Mouse (Mus musculus): ENCODE data around the gene Cybc1.

Gene Cybc1

GRCm38 (mm10) chr11:121229018-121229439 lies at the start of gene Cybc1:
Cybc1 (minus strand) TSS chr11:121229322.
- peak; percentile 62 for DNase-seq

GRCm38 (mm10) chr11:121278011-121278410 lies 48.9 kb upstream of the Cybc1 start:
- no peak for DNase-seq

- no peak for DNase-seq
These were observed 48.4 kb upstream of the Cybc1 start for GRCm38 (mm10) chr11:121277516-121277915.

GRCm38 (mm10) chr11:121261074-121261473 lies 32.0 kb upstream of the Cybc1 start:
- DNase-seq: no peak

GRCm38 (mm10) chr11:121260211-121260906 lies 31.2 kb upstream of the Cybc1 start:
- peak; percentile 50 for DNase-seq

- peak; percentile 92 for DNase-seq
These were observed 30.3 kb upstream of the Cybc1 start, which contains the start of gene Foxk2 for GRCm38 (mm10) chr11:121259160-121260100. Foxk2 (plus strand) TSS chr11:121259990.

GRCm38 (mm10) chr11:121250196-121250595 lies 21.1 kb upstream of the Cybc1 start:
- no peak for DNase-seq

GRCm38 (mm10) chr11:121239669-121240068 lies 10.5 kb upstream of the Cybc1 start:
- DNase-seq: no peak

GRCm38 (mm10) chr11:121237345-121238128 lies 8.4 kb upstream of the Cybc1 start:
- DNase-seq: no peak

GRCm38 (mm10) chr11:121236564-121237344 lies 7.6 kb upstream of the Cybc1 start, which contains the start of gene Narf:
Narf (plus strand) TSS chr11:121237253.
- peak; percentile 99 for DNase-seq

GRCm38 (mm10) chr11:121235475-121236238 lies 6.5 kb upstream of the Cybc1 start:
- DNase-seq: peak; percentile 32

GRCm38 (mm10) chr11:121232706-121233105 lies 3.6 kb upstream of the Cybc1 start:
- DNase-seq: no peak

- no peak for DNase-seq
These were observed 2.6 kb upstream of the Cybc1 start for GRCm38 (mm10) chr11:121231628-121232291.

- DNase-seq: no peak
These were observed 2.1 kb upstream of the Cybc1 start for GRCm38 (mm10) chr11:121231191-121231590.

GRCm38 (mm10) chr11:121228129-121229017 lies 749 bp downstream of the Cybc1 start:
- no peak for DNase-seq

- DNase-seq: peak; percentile 61
These were observed 7.7 kb downstream of the Cybc1 start for GRCm38 (mm10) chr11:121221321-121222010.

GRCm38 (mm10) chr11:121220771-121221170 lies 8.4 kb downstream of the Cybc1 start:
- no peak for DNase-seq

GRCm38 (mm10) chr11:121219776-121220175 lies 9.3 kb downstream of the Cybc1 start:
- no peak for DNase-seq

GRCm38 (mm10) chr11:121216831-121217230 lies 12.3 kb downstream of the Cybc1 start:
- no peak for DNase-seq
